Mouse (Mus musculus) liver, embryonic 13.5 days (tissue): Measurements from ENCODE around the gene Efcab6. TPM values are rescaled to one million over a fixed set of nuclear protein-coding genes. Genes with fewer than 3 reads are reported as not detected.

Experiments
- ATAC-seq: fragments of 200-750 bp; cut with Nextera tagmentation; 2 replicates; pipeline ENCODE4 v1.8.0; 2017; ENCODE audit warnings: low read depth, mild to moderate bottlenecking, moderate number of reproducible peaks, moderate library complexity
- DNase-seq: peaks from one replicate; pipeline ENCODE4 v3.0.0; 2022
- H3K27ac ChIP-seq: fragments of 300-500 bp; sonication (generic); 2 replicates; pipeline ENCODE4 v1.5.1; 2015; ENCODE audit warnings: moderate library complexity, mild to moderate bottlenecking, inconsistent platforms
- H3K27me3 ChIP-seq: fragments of 300-500 bp; sonication (generic); 2 replicates; pipeline ENCODE4 v1.6.1; 2015; ENCODE audit warnings: mild to moderate bottlenecking, inconsistent platforms
- H3K36me3 ChIP-seq: fragments of 300-500 bp; sonication (generic); 2 replicates; pipeline ENCODE4 v1.6.1; 2015; ENCODE audit warnings: mild to moderate bottlenecking, inconsistent platforms
- H3K4me1 ChIP-seq: fragments of 300-500 bp; sonication (generic); replicated peaks from 2 replicates; pipeline ENCODE4 v1.6.1; 2015; ENCODE audit warnings: inconsistent platforms
- H3K4me2 ChIP-seq: fragments of 300-500 bp; sonication (generic); 2 replicates; pipeline ENCODE4 v1.6.1; 2015; ENCODE audit warnings: inconsistent platforms, mild to moderate bottlenecking, moderate library complexity
- H3K4me3 ChIP-seq: fragments of 300-500 bp; sonication (generic); replicated peaks from 2 replicates; pipeline ENCODE4 v1.5.1; 2015; ENCODE audit warnings: mild to moderate bottlenecking, inconsistent platforms
- H3K9ac ChIP-seq: fragments of 300-500 bp; sonication (generic); 2 replicates; pipeline ENCODE4 v1.6.1; 2015; ENCODE audit warnings: mild to moderate bottlenecking, inconsistent platforms
- H3K9me3 ChIP-seq: fragments of 300-500 bp; sonication (generic); replicated peaks from 2 replicates; pipeline ENCODE4 v1.6.1; 2016; ENCODE audit warnings: inconsistent platforms
- WGBS: fragments of 180-500 bp; shearing (Covaris S2); methylation state at CpG from one replicate; pipeline ENCODE4 v1.1.7; 2015; ENCODE audit not compliant: insufficient replicate concordance; 5-methylcytosine and 5-hydroxymethylcytosine counted together
- polyA plus RNA-seq: library from polyadenylated mRNA; unstranded; fragments of >200 nt; fragmentation: Nextera tagmentation; extraction: Ambion mirVana; gene quantifications from 2 replicates; pipeline ENCODE4 v1.2.1, GENCODE M21; 2015

Gene Efcab6
- polyA plus RNA-seq, 1 experiment from 2014 or later: not detected

DNA sequence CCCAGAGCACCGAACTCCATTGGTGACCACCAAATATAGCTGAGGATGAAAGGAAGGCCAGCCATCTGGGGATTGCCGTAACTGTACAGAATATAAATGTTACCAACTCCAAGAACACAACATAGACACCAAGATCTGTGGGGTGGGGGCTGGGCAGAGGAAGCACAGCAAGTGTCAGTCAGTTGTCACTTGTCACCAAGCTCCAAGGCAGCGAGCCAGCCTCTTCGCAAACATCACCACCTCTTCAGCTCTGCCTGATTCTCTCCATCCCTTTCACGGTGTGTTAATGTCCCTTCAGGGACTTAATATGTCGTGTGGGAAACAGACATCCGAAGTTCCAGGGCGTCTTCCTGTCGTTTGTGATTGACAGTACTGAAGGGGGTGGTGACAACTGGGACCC is 93.0 kb downstream of the Efcab6 start:
- no peaks in the 10 kb centered on the region for H3K36me3 ChIP-seq
- H3K9ac ChIP-seq: no peak overlapping the region
- no peaks in the 10 kb centered on the region for H3K4me1 ChIP-seq
- no peaks in the 10 kb centered on the region for H3K27me3 ChIP-seq
- no peak overlapping the region for H3K27ac ChIP-seq
- WGBS: 56% methylated on average over 9 of the region's 9 CpGs
- ATAC-seq (no peak), DNase-seq (no peak)
- H3K9me3 ChIP-seq: no peaks in the 10 kb centered on the region
- no peak overlapping the region for H3K4me3 ChIP-seq
- no peak overlapping the region for H3K4me2 ChIP-seq

DNA sequence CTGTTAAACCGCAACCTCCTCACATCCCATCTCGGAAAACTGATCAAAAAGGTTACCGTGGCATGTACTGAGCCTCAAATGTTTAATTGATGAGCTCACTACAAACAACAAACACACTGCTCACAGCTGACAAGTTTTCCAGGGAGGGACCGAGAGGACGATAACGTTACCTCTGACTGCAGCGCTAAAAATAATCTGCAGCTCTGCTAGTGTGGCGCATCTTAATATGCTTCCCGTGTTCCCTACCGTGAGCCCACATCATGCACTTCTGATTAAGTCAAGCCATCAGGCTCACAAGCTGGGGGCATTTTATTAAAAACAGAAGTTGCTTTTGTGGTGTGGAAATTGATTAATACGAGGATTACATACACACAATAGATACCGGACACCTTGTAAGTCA is 97.4 kb downstream of the Efcab6 start:
- Histone ChIP-seq H3K27me3 (no peaks in the 10 kb centered on the region), H3K4me3 (no peak overlapping the region), H3K36me3 (no peaks in the 10 kb centered on the region), H3K4me1 (no peaks in the 10 kb centered on the region), H3K4me2 (no peak overlapping the region), H3K9me3 (no peaks in the 10 kb centered on the region), H3K9ac (no peak overlapping the region), H3K27ac (no peak overlapping the region)
- DNase-seq: no peak
- 77% methylated on average over 12 of the region's 12 CpGs for WGBS
- no peak for ATAC-seq

DNA sequence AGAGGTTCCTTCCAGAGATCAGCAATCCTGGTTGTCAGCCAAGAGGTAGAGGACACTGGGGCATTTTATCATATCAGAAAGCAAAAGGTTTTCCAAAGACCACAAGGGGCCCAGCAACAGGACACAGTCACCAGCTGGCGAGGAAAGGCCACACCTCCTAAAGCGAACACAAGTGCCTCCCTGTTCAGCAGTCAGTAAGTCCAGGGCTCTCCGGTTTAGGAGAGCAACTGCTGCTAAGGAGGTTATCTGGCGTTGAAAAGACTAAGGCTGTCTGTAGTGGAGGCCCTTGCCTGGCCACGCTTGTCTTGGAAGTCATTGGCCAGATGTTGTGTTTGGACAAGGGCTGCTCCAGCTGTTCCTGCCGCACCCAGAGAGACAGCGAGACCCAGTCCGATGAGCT is 100.1 kb downstream of the Efcab6 start:
- Histone ChIP-seq H3K27ac (no peak overlapping the region), H3K9me3 (no peaks in the 10 kb centered on the region), H3K4me1 (no peaks in the 10 kb centered on the region), H3K9ac (no peak overlapping the region), H3K27me3 (no peaks in the 10 kb centered on the region), H3K4me3 (no peak overlapping the region), H3K36me3 (no peaks in the 10 kb centered on the region), H3K4me2 (no peak overlapping the region)
- ATAC-seq (no peak), DNase-seq (no peak)
- WGBS: 59% methylated on average over 8 of the region's 8 CpGs

DNA sequence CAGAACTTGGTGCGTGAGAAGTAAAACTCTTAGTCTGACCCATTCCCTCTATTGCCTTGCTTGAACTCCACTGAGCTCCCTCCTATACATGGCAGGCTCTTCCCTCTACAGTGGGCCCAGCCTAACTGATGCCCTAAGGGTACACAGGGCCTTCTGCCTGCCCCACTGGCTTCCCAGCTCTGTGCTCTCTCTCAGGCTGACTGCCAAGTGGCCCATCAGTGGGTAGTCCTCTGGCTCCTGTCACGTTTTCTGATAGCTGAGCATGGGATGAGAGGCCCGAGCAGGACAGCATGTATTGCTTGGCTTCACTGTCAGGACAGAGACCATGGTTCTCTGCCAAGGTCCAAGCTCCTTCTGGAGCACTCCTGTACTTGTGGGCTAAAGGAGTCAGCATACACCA is 106.8 kb downstream of the Efcab6 start:
- DNase-seq (no peak), ATAC-seq (no peak)
- no peaks in the 10 kb centered on the region for H3K27me3 ChIP-seq
- no peak overlapping the region for H3K27ac ChIP-seq
- no peak overlapping the region for H3K9ac ChIP-seq
- no peaks in the 10 kb centered on the region for H3K36me3 ChIP-seq
- H3K4me2 ChIP-seq: no peak overlapping the region
- H3K4me3 ChIP-seq: no peak overlapping the region
- 58% methylated on average over 3 of the region's 3 CpGs for WGBS
- no peaks in the 10 kb centered on the region for H3K9me3 ChIP-seq
- H3K4me1 ChIP-seq: no peaks in the 10 kb centered on the region

DNA sequence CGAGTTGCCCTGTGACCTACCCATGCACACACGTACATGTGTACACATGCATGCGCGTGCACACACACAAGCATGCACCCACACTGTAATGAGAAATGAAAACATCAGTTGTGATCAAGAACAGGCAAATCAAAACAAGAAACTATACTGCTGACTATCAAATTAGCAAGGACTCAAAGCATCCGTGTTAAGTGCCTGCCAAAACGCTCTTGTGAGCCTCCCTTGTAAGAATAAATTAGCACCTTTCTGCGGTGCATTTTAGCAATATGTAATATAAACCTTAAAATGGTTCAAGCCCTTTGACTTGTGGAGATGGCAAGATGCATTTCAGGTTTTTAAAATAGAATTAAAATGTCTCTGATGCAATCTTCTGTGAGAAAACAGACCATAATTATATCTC is 108.2 kb downstream of the Efcab6 start:
- Histone ChIP-seq H3K4me1 (no peaks in the 10 kb centered on the region), H3K9ac (no peak overlapping the region), H3K4me3 (no peak overlapping the region), H3K4me2 (no peak overlapping the region), H3K36me3 (no peaks in the 10 kb centered on the region), H3K9me3 (no peaks in the 10 kb centered on the region), H3K27ac (no peak overlapping the region), H3K27me3 (no peaks in the 10 kb centered on the region)
- ATAC-seq (no peak), DNase-seq (no peak)
- 75% methylated on average over 7 of the region's 7 CpGs for WGBS

DNA sequence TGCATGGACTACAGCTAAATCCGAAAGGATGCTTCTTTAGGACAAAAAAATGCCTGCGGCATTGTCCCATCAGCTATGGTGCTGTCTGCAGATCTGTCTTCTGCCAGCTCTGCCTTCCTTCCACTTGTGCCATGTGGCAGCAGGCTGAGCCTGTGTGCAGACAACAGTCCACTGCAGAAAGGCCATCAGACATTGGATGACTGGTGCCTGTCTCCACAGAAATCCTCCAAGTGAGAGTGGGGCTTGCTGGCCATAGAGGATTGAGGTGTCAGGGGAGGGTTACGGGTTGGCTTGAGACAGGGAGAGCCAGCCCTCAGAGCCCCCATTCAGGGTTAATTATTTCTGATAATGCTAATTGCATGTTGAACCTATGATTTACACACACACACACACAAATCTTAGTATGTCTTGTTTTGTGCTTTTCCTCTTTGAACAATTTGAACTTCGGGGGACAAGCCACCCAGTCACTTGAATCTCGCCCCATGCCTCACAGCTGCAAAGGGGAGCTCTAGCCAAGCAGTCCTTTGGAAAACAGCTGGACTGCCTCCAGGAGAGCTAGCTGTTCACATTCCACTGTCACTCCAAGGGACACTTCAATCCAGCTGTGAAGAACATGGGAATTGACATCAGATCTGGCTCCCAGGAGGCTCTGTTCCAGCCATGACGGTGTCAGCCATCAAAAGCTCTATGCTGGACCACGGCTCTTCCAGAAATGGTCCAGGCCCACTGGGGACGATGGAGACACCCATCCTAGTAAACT is 109.1 kb downstream of the Efcab6 start:
- H3K4me2 ChIP-seq: no peak overlapping the region
- no peak overlapping the region for H3K4me3 ChIP-seq
- H3K9ac ChIP-seq: no peak overlapping the region
- H3K27me3 ChIP-seq: no peaks in the 10 kb centered on the region
- no peak overlapping the region for H3K27ac ChIP-seq
- no peaks in the 10 kb centered on the region for H3K9me3 ChIP-seq
- 71% methylated on average over 8 of the region's 8 CpGs for WGBS
- ATAC-seq: no peak
- no peaks in the 10 kb centered on the region for H3K36me3 ChIP-seq
- no peaks in the 10 kb centered on the region for H3K4me1 ChIP-seq
- no peak for DNase-seq

DNA sequence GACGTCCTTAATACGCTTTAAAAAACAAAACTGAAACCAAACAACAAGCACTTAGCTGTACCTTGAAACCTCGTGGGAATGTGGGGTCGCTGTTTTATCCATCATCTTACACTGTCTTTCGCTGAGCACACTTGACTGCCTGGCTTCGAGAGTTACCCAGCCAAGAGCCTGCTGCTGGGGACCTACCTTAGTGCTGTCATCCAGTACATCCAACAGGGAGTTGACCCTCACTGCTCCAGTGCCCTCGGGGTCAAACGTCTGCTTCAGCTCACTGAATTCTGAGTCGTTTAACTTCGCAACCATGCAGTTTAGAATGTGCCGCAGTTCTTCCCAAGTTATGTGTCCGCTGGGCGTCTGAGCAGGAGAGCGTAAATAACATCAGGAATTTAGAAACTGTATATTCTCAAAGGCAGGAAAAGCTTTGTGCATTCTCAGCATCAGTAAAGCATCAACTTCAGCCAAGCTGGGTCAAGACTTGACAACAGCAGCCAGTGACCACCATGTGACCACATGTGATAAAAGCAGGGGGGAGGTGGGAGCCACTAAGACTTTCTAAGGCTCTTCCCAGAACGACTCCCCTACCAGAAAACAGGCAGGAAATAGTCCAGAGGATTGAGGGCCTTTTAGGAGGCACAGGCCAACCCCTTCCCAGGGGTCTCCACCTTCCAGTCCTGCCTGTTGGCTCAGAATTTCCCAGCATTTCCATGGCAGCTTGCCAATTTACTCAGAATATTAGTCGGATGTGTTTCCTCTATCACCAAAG is 115.3 kb downstream of the Efcab6 start:
- no peaks in the 10 kb centered on the region for H3K27me3 ChIP-seq
- no peaks in the 10 kb centered on the region for H3K36me3 ChIP-seq
- DNase-seq (no peak), ATAC-seq (no peak)
- H3K27ac ChIP-seq: no peak overlapping the region
- H3K9me3 ChIP-seq: no peaks in the 10 kb centered on the region
- H3K4me3 ChIP-seq: no peak overlapping the region
- 55% methylated on average over 16 of the region's 16 CpGs for WGBS
- H3K4me1 ChIP-seq: no peaks in the 10 kb centered on the region
- no peak overlapping the region for H3K4me2 ChIP-seq
- H3K9ac ChIP-seq: no peak overlapping the region

DNA sequence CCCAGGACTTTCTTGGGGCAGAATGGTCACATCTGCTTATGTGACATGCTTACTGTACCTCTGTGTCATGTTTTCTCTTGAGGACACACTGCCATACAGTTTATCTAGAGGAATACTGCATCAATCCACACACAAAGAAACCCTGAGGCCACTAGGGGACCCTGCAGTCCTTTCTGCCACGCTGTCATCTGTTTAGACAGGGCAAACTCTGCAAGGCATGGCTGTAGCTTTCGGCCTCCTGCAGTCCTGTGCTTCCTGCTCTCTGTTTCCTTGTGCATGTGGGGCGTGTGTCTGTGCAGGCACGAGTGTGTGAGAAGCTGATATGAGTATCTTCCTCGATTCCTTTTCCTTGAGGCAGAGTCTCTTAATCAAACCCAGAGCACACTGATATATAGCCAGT is 125.5 kb downstream of the Efcab6 start:
- WGBS: 30% methylated on average over 5 of the region's 5 CpGs
- DNase-seq (no peak), ATAC-seq (no peak)
- Histone ChIP-seq H3K9me3 (no peaks in the 10 kb centered on the region), H3K4me3 (no peak overlapping the region), H3K27ac (no peak overlapping the region), H3K36me3 (no peaks in the 10 kb centered on the region), H3K27me3 (no peaks in the 10 kb centered on the region), H3K9ac (no peak overlapping the region), H3K4me1 (no peaks in the 10 kb centered on the region), H3K4me2 (no peak overlapping the region)

DNA sequence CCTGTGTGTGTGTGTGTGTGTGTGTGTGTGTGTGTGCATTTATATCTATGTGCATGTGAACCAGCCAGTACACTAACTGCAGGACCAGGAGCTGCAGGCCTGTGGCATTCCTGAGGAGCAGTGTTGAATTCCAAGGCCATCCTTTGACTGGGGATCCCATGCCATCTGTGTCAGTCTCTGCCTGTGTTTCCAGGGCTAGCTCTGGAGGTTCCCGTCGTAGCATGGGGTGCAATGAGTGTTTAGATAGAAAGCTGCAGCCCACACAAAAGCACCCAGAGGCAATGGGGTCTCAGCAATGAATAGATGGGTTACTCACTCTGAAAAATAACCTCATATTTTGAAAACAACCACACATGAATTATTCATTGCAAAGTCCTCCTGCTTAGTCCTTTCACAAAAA is 126.7 kb downstream of the Efcab6 start:
- DNase-seq: no peak
- Histone ChIP-seq H3K9ac (no peak overlapping the region), H3K27ac (no peak overlapping the region), H3K9me3 (no peaks in the 10 kb centered on the region), H3K36me3 (no peaks in the 10 kb centered on the region), H3K4me2 (no peak overlapping the region), H3K4me3 (no peak overlapping the region), H3K4me1 (no peaks in the 10 kb centered on the region), H3K27me3 (no peaks in the 10 kb centered on the region)
- ATAC-seq: no peak
- 65% methylated on average over 2 of the region's 2 CpGs for WGBS

DNA sequence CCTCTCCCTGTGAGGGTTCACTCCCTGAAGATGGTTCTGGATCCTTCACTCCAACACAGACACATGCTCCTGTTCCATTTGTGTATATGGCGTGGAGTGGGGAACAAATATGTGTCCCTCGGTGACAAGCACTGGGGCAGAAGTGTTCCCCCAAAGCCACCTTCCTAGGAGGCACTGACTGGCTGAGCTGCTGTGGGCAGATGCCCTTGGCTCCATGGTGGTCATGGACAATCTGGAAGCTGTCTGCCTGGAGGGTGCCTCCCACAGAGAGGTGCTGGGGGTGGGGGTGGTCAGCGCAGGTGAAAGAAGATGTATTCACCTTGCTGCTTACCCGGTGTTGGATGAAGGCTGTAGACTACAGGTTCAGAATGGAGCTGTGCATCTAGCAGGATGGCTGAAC is 128.7 kb downstream of the Efcab6 start:
- Histone ChIP-seq H3K4me3 (no peak overlapping the region), H3K36me3 (no peaks in the 10 kb centered on the region), H3K27me3 (no peaks in the 10 kb centered on the region), H3K4me2 (no peak overlapping the region), H3K9me3 (no peaks in the 10 kb centered on the region), H3K9ac (no peak overlapping the region), H3K27ac (no peak overlapping the region), H3K4me1 (no peaks in the 10 kb centered on the region)
- DNase-seq: no peak
- 65% methylated on average over 4 of the region's 4 CpGs for WGBS
- no peak for ATAC-seq

DNA sequence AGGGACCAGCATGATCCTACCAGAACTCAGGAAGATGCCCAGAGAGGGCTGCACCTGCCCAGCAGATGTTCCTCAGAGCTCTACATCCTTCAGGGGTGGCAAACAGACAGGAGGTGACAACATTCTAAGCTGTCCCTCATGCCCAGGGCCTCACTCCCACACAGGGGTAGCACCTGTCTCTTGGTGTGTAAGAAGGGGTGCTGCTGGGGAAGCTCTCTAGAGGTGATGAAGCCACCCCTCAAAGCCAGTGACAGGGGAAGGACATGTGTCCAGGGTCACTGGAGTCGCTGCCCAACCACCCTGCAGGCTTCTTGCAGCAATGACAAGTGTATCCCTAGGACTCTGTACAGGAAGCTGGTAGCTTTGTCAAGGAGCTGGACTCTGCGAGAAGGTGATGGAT is 130.4 kb downstream of the Efcab6 start:
- Histone ChIP-seq H3K9me3 (no peaks in the 10 kb centered on the region), H3K4me2 (no peak overlapping the region), H3K36me3 (no peaks in the 10 kb centered on the region), H3K27ac (no peak overlapping the region), H3K4me1 (no peaks in the 10 kb centered on the region), H3K9ac (no peak overlapping the region), H3K27me3 (no peaks in the 10 kb centered on the region), H3K4me3 (no peak overlapping the region)
- DNase-seq (no peak), ATAC-seq (no peak)
- 38% methylated on average over 2 of the region's 2 CpGs for WGBS

DNA sequence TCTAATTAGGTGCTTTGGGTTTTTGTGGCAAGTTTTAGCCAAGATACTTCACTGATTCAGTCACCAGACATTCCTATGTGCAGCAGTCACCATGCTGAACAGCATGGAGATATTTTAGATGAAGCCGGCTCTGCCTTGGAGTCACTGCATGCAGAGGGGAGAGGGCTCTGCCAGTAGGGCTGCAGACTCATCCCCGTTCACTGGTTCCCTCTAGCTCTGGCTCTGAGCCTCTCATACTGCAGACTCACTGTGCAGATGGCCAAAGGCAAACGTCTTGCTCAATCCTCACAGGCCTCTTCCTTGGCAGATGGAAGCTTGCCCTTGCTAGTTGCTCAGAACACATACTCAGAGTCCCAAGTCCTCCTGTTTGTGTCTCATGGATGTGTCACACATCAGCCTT is 139.8 kb downstream of the Efcab6 start:
- Histone ChIP-seq H3K9me3 (no peaks in the 10 kb centered on the region), H3K4me3 (no peak overlapping the region), H3K36me3 (no peaks in the 10 kb centered on the region), H3K4me1 (no peaks in the 10 kb centered on the region), H3K27me3 (no peaks in the 10 kb centered on the region), H3K27ac (no peak overlapping the region), H3K9ac (no peak overlapping the region), H3K4me2 (no peak overlapping the region)
- ATAC-seq (no peak), DNase-seq (no peak)
- 49% methylated on average over 3 of the region's 3 CpGs for WGBS
